In the genomic region with DNA sequence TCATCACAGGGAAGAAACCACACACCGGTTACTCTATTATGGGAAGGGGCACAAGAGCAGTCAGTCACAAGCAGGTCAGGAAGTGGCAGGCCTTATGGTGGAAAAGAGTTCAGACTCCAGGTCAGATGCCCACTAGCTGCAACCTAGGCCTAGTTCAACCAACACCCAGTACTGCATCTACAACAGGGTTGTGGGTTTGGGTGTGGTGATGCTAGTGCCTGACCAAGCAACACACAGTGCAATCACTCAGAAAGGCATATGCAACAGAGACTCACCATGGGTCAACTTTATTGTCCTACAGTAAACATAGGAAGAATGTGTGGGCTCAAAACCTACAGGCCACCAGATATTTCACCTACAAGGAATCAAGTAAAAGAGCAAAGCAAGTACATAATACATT, we compare ENCODE assay signal across 20 mouse cellular contexts.
A peak's percentile ranks its signal among the peaks of the same experiment; 100 is the strongest.
DNase-seq lines count a peak whose midpoint lies in the region; ATAC-seq and TF ChIP-seq lines count a peak whose summit lies in the region.
"Had no signal": no experiment of that assay in that cellular context is flagged by ENCODE, and none has a peak within 500 bp of the region (broad histone marks: within the 10 kb centered on the region; RNA-seq: fewer than 3 reads in every experiment).

No protein-coding gene starts in this region.

- CTCF ChIA-PET in Patski (lab: Charles Lee): interaction anchor here (1.3 kb wide), 1 partner anchor 15 kb away, joined by 3 read pairs; no protein-coding TSS in a partner anchor

- H3K9me3 ChIP-seq in hindbrain, embryonic 10.5 days: no peaks in the 10 kb centered on the region
- no peaks in the 10 kb centered on the region for H3K9me3 ChIP-seq in kidney, embryonic 15.5 days (replicated peaks)

- no peaks in the 10 kb centered on the region for H3K4me1 ChIP-seq in hindbrain, embryonic 10.5 days (replicated peaks)
- no peaks in the 10 kb centered on the region for H3K4me1 ChIP-seq in kidney, embryonic 15.5 days

- H3K27me3 ChIP-seq in Patski: no peaks in the 10 kb centered on the region
- H3K27me3 ChIP-seq in myocyte (ENCODE audit: control insufficient read depth, insufficient read depth, insufficient read length): no peaks in the 10 kb centered on the region
- no peaks in the 10 kb centered on the region for H3K27me3 ChIP-seq in hindbrain, embryonic 10.5 days (ENCODE audit: insufficient read depth, poor library complexity, severe bottlenecking)
- H3K27me3 ChIP-seq in kidney, embryonic 15.5 days: no peaks in the 10 kb centered on the region

- no peak overlapping the region for H3K9ac ChIP-seq in kidney, embryonic 15.5 days

- H3K27ac ChIP-seq in hindbrain, embryonic 10.5 days: no peak overlapping the region
- no peak overlapping the region for H3K27ac ChIP-seq in kidney, embryonic 15.5 days

- no peaks in the 10 kb centered on the region for H3K36me3 ChIP-seq in myocyte (ENCODE audit: control insufficient read depth, insufficient read depth)
- no peaks in the 10 kb centered on the region for H3K36me3 ChIP-seq in hindbrain, embryonic 10.5 days
- H3K36me3 ChIP-seq in kidney, embryonic 15.5 days: no peaks in the 10 kb centered on the region
- H3K36me3 ChIP-seq: G1E had no signal

- POLR2A ChIA-PET in Patski (lab: Charles Lee): no interaction called here

- peak; percentile 80 for DNase-seq in heart, adult 11 months
- DNase-seq in heart, adult 18-20 months: no peak
- DNase-seq in Patski (ENCODE audit: low read depth, low spot score): no peak
- no peak for DNase-seq in hindbrain, embryonic 10.5 days (ENCODE audit: low spot score)
- DNase-seq: adrenal gland, adult 2 months; adrenal gland, adult 8-10 months; adrenal gland, postnatal 10 days; adrenal gland, postnatal 14 days; adrenal gland, postnatal 25 days; adrenal gland, postnatal 36 days; B cell, adult 2 months; cerebellum, adult 11 months; cerebellum, adult 11-12 months; cerebellum, adult 18-20 months; cerebellum, adult 2 months had no signal

- no peak overlapping the region for H3ac ChIP-seq in myocyte (ENCODE audit: control insufficient read depth, insufficient read length)

- 100% methylated on average over 1 of the region's 1 CpGs for WGBS in hindbrain, embryonic 10.5 days
- 100% methylated on average over 1 of the region's 1 CpGs for WGBS in kidney, embryonic 15.5 days

- peaks cover 22% of the 10 kb centered on the region for H3K79me2 ChIP-seq in myocyte (ENCODE audit: control insufficient read depth, insufficient read depth)

- no peak overlapping the region for H3K4me2 ChIP-seq in myocyte (ENCODE audit: low read depth)
- H3K4me2 ChIP-seq in kidney, embryonic 15.5 days: no peak overlapping the region

- in situ Hi-C loops in Patski (cut with MboI; ENCODE audit: low pct_unique_long_range_greater_than_20kb): no loop called here

- TF ChIP-seq POLR2A in myocyte (IDR thresholded peaks at IDR 0.05; ENCODE audit: insufficient read length, low read depth): no peak

- TF ChIP-seq CTCF in Patski (IDR thresholded peaks at IDR 0.05): no peak

- H3K4me3 ChIP-seq in myocyte: no peak overlapping the region
- H3K4me3 ChIP-seq in hindbrain, embryonic 10.5 days: no peak overlapping the region
- no peak overlapping the region for H3K4me3 ChIP-seq in kidney, embryonic 15.5 days (replicated peaks)

- ATAC-seq in Patski: peak; percentile 11
- ATAC-seq in kidney, embryonic 15.5 days (replicated peaks; ENCODE audit: low FRiP score): no peak
- ATAC-seq: activated CD4-positive, CD25-positive, alpha-beta regulatory T cell, adult 4 months; CD4-positive, CD25-positive, alpha-beta regulatory T cell, adult 4 months had no signal

TF ChIP-seq in myocyte, 11 proteins besides CTCF, POLR2A, EP300 and RAD21:
- peak; percentile 66; the same call in 1 of the 2 replicates for TF ChIP-seq CEBPB (IDR thresholded peaks at IDR 0.05; ENCODE audit: insufficient read depth, poor library complexity, severe bottlenecking)
- no peak for TF ChIP-seq POLR2AphosphoS2 (IDR thresholded peaks at IDR 0.05; ENCODE audit: insufficient read length, low read depth)
TF ChIP-seq in myocyte: peak in this region for 1.
